ENCODE assay signal across 18 mouse cellular contexts in genomic region chr4:105853086-105853485, GRCm38 (mm10).
"Had no signal": no experiment of that assay in that cellular context is flagged by ENCODE, and none has a peak within 500 bp of the region (broad histone marks: within the 10 kb centered on the region; RNA-seq: fewer than 3 reads in every experiment).

No protein-coding gene starts in this region.

- H3K27ac ChIP-seq: kidney, postnatal 0 days; layer of hippocampus, adult 2 months; limb, embryonic 15.5 days; liver, embryonic 14.5 days; lung, embryonic 15.5 days; midbrain, embryonic 12.5 days; neural tube, embryonic 13.5 days had no signal

- ATAC-seq: midbrain, embryonic 16.5 days had no signal

- H3K27me3 ChIP-seq: limb, embryonic 15.5 days; lung, embryonic 15.5 days; midbrain, embryonic 12.5 days; neural tube, embryonic 13.5 days had no signal

- H3K36me3 ChIP-seq: limb, embryonic 15.5 days; lung, embryonic 15.5 days; midbrain, embryonic 12.5 days; neural tube, embryonic 13.5 days had no signal

- H3K4me2 ChIP-seq: limb, embryonic 15.5 days; liver, embryonic 11.5 days; lung, embryonic 15.5 days; midbrain, embryonic 12.5 days; neural tube, embryonic 13.5 days had no signal

- H3K9ac ChIP-seq: limb, embryonic 15.5 days; liver, embryonic 14.5 days; lung, embryonic 15.5 days; midbrain, embryonic 12.5 days; neural tube, embryonic 13.5 days had no signal

- H3K9me3 ChIP-seq: limb, embryonic 15.5 days; lung, embryonic 15.5 days had no signal

- H3K4me1 ChIP-seq: limb, embryonic 15.5 days; lung, embryonic 15.5 days; midbrain, embryonic 12.5 days; neural tube, embryonic 13.5 days had no signal

- DNase-seq: kidney, postnatal 25 days; layer of hippocampus, adult 9-11 months; lung, adult 18-20 months; lung, postnatal 10 days; lung, postnatal 36 days; retina, postnatal 1 day; thymus, adult 18-20 months; thymus, postnatal 36 days had no signal

- H3K4me3 ChIP-seq: layer of hippocampus, adult 2 months; limb, embryonic 15.5 days; lung, embryonic 15.5 days; midbrain, embryonic 12.5 days; myocyte; neural tube, embryonic 13.5 days had no signal
